Mouse (Mus musculus): ENCODE data around the gene Rab5b.

GRCm38 (mm10) chr10:128695992-128696807, at the start of gene Rab5b:
- TF ChIP-seq CTCF (IDR thresholded peaks at IDR 0.05): 0 out of 2 replicates have a peak, but pooled peaks have one; percentile 13
- peak; percentile 81 for TF ChIP-seq EP300 (IDR thresholded peaks at IDR 0.05)

All from lung, postnatal 0 days (tissue).